Mouse (Mus musculus) hindbrain, embryonic 16.5 days (tissue): Measurements from ENCODE around the gene Celsr1. TPM values are rescaled to one million over a fixed set of nuclear protein-coding genes. Genes with fewer than 3 reads are reported as not detected.

Source experiments
- ATAC-seq: fragments of 200-750 bp; cut with Nextera tagmentation; 2 replicates; pipeline ENCODE4 v1.8.0; 2017; ENCODE audit warnings: moderate TSS enrichment, moderate library complexity
- H3K27ac ChIP-seq: fragments of 300-500 bp; sonication (generic); 2 replicates; pipeline ENCODE4 v1.5.1; 2014; ENCODE audit warnings: low read depth, mild to moderate bottlenecking, control low read depth, low read length, moderate library complexity
- H3K27me3 ChIP-seq: fragments of 300-500 bp; sonication (generic); replicated peaks from 2 replicates; pipeline ENCODE4 v1.6.1; 2014; ENCODE audit warnings: low read length; ENCODE audit not compliant: control insufficient read depth, insufficient read depth
- H3K36me3 ChIP-seq: fragments of 300-500 bp; sonication (generic); 2 replicates; pipeline ENCODE4 v1.6.1; 2014; ENCODE audit warnings: mild to moderate bottlenecking, low read length, moderate library complexity, mixed read lengths; ENCODE audit not compliant: control insufficient read depth, insufficient read depth
- H3K4me1 ChIP-seq: fragments of 300-500 bp; sonication (generic); 2 replicates; pipeline ENCODE4 v1.6.1; 2014; ENCODE audit warnings: low read depth, low read length; ENCODE audit not compliant: control insufficient read depth, insufficient read depth
- H3K4me2 ChIP-seq: fragments of 300-500 bp; sonication (generic); 2 replicates; pipeline ENCODE4 v1.6.1; 2014; ENCODE audit warnings: mild to moderate bottlenecking, low read length, control low read depth, moderate library complexity
- H3K4me3 ChIP-seq: fragments of 300-500 bp; sonication (generic); 2 replicates; pipeline ENCODE4 v1.5.1; 2014; ENCODE audit warnings: mild to moderate bottlenecking, low read length, control low read depth, moderate library complexity
- H3K9ac ChIP-seq: fragments of 300-500 bp; sonication (generic); 2 replicates; pipeline ENCODE4 v1.6.1; 2014; ENCODE audit warnings: low read depth, mild to moderate bottlenecking, control low read depth, low read length, moderate library complexity
- H3K9me3 ChIP-seq: fragments of 300-500 bp; sonication (generic); 2 replicates; pipeline ENCODE4 v1.6.1; 2014; ENCODE audit warnings: mild to moderate bottlenecking, low read length, moderate library complexity; ENCODE audit not compliant: control insufficient read depth
- WGBS: fragments of 180-500 bp; shearing (Covaris S2); extraction: QIAGEN DNeasy Blood & Tissue Kit; methylation state at CpG from one replicate; pipeline ENCODE4 v1.1.7; 2014; 5-methylcytosine and 5-hydroxymethylcytosine counted together
- polyA plus RNA-seq: library from polyadenylated mRNA; unstranded; fragments of >200 nt; fragmentation: Nextera tagmentation; extraction: Ambion mirVana; gene quantifications from 2 replicates; pipeline ENCODE4 v1.2.1, GENCODE M21; 2015

Celsr1 gene
- 0.76 and 1.2 TPM in 2 replicates for polyA plus RNA-seq

DNA sequence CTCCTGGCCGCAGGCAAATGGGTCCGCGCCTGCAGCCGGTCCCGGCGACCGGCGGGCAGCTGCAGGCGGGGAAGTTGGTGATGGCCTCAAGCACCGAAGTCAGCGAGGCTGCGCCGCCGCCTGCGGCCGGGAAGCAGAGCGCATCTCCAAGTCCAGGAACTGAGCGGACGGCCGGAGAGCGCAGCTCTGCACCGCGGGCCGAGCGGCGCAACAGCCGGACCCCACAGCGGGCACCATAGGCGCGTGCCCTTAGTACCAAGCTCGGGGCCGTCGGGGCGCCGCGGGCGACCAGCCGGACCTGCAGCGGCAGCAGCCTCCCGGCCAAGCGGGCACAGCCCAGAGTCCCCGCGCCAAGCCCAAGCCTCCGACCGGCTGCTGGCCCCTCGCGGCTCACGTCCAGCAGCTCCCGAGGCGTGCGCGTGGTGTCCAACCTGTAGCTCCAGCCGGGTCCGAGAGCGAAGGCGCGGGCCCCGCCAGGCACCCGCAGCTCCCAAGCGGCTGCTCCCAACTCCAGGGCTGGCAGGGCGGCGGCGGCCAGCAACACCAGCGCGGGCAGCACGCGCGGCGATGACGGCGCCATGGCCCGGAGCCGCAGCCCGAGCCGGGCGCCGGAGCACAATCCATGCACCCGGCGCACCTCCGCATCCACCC is at the start of gene Celsr1:
Celsr1 (minus strand) TSS at position 587 of the 651 bp plus-strand sequence.
- peaks cover 4% of the 10 kb centered on the region for H3K9me3 ChIP-seq
- peak within 1 kb of the TSS; percentile 59 for H3K9ac ChIP-seq
- peaks cover 30% of the 10 kb centered on the region for H3K27me3 ChIP-seq
- peak within 1 kb of the TSS; percentile 83 for H3K4me2 ChIP-seq
- H3K36me3 ChIP-seq = no peaks in the 10 kb centered on the region; the same call in none of the 2 replicates
- ATAC-seq = peak; percentile 57
- peak within 1 kb of the TSS; percentile 54 for H3K4me3 ChIP-seq
- WGBS = under 1% methylated on average over 69 of the region's 80 CpGs
- H3K4me1 ChIP-seq = peaks cover 22% of the 10 kb centered on the region
- peak within 1 kb of the TSS; percentile 56 for H3K27ac ChIP-seq

- Histone ChIP-seq H3K4me3 (no peak overlapping the region), H3K4me2 (no peak overlapping the region), H3K27me3 (no peaks in the 10 kb centered on the region), H3K9ac (no peak overlapping the region; the same call in 1 of the 2 replicates), H3K36me3 (no peaks in the 10 kb centered on the region), H3K9me3 (no peaks in the 10 kb centered on the region), H3K4me1 (peaks cover 69% of the 10 kb centered on the region), H3K27ac (peak overlapping the region; percentile 29; the same call in 1 of the 2 replicates)
- ATAC-seq = no peak
- 34% methylated on average over 6 of the region's 6 CpGs for WGBS
Observed at GRCm38 (mm10) chr15:86083261-86083741, 49.7 kb upstream of the Celsr1 start.

DNA sequence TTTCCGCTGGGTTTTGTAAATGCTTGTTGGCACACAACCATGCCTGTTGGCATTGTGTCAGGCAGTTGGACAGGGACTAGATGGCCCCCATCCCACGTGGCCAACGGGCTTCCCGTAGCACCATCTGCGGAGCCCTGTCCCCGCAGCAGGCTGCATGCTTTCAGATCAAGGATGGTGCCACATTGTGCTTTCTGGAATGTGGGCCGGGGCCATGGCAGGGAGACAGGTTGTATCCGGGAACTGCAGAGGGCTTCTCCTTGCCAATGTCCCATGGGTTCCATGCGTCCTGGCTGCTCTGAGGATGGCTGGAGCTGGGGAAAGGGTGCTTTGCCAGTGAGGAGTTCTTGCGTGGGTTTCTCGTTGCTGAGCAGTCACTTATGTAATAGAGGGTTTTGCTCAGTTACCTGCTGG is 49.0 kb upstream of the Celsr1 start:
- no peaks in the 10 kb centered on the region for H3K36me3 ChIP-seq
- H3K27me3 ChIP-seq = no peaks in the 10 kb centered on the region
- H3K4me1 ChIP-seq = peaks cover 62% of the 10 kb centered on the region
- ATAC-seq = no peak
- no peak overlapping the region for H3K4me2 ChIP-seq
- H3K27ac ChIP-seq = no peak overlapping the region
- H3K9ac ChIP-seq = no peak overlapping the region
- H3K4me3 ChIP-seq = no peak overlapping the region
- no peaks in the 10 kb centered on the region for H3K9me3 ChIP-seq
- 65% methylated on average over 11 of the region's 11 CpGs for WGBS

DNA sequence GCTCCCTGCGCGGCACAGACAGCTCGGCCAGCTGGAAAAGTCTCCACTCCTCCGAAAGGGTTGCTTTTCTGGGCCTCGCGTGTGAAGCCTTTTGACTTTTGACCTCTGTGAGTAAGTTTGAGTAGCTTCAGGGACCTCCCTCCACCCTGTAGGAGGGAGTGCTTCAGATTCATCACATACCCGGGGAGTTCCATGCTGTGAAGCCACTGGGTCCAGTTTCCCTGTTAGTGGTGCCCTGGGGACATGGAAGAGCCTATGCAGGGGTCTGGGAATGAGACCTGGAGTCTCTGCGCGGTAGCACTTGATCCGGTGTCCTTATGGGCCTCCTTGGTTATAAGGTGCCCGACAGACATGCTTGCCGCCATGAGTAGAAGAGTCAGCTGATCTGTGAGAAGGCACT is 48.1 kb upstream of the Celsr1 start:
- no peak overlapping the region for H3K27ac ChIP-seq
- no peaks in the 10 kb centered on the region for H3K27me3 ChIP-seq
- no peak for ATAC-seq
- 48% methylated on average over 12 of the region's 12 CpGs for WGBS
- H3K4me3 ChIP-seq = no peak overlapping the region
- H3K4me2 ChIP-seq = no peak overlapping the region
- no peaks in the 10 kb centered on the region for H3K9me3 ChIP-seq
- H3K9ac ChIP-seq = no peak overlapping the region
- peaks cover 53% of the 10 kb centered on the region for H3K4me1 ChIP-seq
- no peaks in the 10 kb centered on the region for H3K36me3 ChIP-seq

DNA sequence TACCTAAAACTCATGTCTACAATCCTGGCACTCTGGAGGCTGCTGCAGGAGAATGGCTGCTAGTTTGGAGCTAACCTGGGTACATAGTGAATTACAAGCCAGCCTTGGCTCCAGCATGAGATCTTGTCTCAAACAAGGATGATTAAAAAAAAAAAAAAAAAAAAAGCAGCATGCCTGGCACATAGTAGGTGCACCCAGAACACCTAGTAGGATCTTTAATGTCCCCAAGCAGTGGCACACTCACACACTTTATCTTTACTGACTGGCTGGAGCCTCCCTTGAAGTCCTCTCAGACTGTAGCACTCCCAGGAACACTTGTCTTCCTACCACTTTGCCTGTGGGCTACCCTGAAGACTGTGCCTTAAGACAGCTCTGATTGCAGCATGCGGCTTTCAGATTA is 46.8 kb upstream of the Celsr1 start:
- no peaks in the 10 kb centered on the region for H3K27me3 ChIP-seq
- no peak overlapping the region for H3K4me2 ChIP-seq
- H3K27ac ChIP-seq = no peak overlapping the region
- 90% methylated on average over 1 of the region's 1 CpGs for WGBS
- no peaks in the 10 kb centered on the region for H3K36me3 ChIP-seq
- ATAC-seq = no peak
- H3K4me3 ChIP-seq = no peak overlapping the region
- peaks cover 42% of the 10 kb centered on the region for H3K4me1 ChIP-seq
- no peaks in the 10 kb centered on the region for H3K9me3 ChIP-seq
- no peak overlapping the region for H3K9ac ChIP-seq

DNA sequence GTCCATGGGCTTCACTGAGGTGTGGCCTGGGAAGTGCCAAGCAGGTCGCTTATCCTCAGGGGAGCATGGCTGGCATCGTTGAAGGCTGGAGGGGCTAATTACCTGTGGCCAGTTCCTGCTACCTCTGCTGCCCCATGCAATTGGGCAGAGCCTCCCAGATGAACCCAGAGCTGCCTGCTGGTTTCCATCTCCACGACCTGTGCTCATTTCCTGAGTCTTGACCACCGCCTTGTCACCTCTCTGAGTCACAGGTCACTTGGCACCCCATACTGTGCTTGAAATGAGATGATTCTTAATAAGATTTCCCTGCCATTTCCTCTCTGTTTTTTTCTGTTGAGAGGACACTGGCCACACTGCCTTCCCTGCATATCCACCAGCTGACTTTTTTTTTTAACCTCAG is 46.3 kb upstream of the Celsr1 start:
- peaks cover 37% of the 10 kb centered on the region for H3K4me1 ChIP-seq
- H3K9me3 ChIP-seq = no peaks in the 10 kb centered on the region
- H3K4me2 ChIP-seq = no peak overlapping the region
- WGBS = 77% methylated on average over 4 of the region's 4 CpGs
- H3K36me3 ChIP-seq = no peaks in the 10 kb centered on the region
- H3K9ac ChIP-seq = no peak overlapping the region
- ATAC-seq = no peak
- H3K27me3 ChIP-seq = no peaks in the 10 kb centered on the region
- no peak overlapping the region for H3K27ac ChIP-seq
- H3K4me3 ChIP-seq = no peak overlapping the region

GRCm38 (mm10) chr15:86079467-86079866 is 45.9 kb upstream of the Celsr1 start:
- H3K4me1 ChIP-seq = peaks cover 33% of the 10 kb centered on the region
- no peaks in the 10 kb centered on the region for H3K27me3 ChIP-seq
- no peaks in the 10 kb centered on the region for H3K36me3 ChIP-seq
- no peak overlapping the region for H3K4me2 ChIP-seq
- no peak overlapping the region for H3K4me3 ChIP-seq
- H3K9me3 ChIP-seq = no peaks in the 10 kb centered on the region
- no peak for ATAC-seq
- no peak overlapping the region for H3K27ac ChIP-seq
- H3K9ac ChIP-seq = no peak overlapping the region
- 68% methylated on average over 5 of the region's 5 CpGs for WGBS

DNA sequence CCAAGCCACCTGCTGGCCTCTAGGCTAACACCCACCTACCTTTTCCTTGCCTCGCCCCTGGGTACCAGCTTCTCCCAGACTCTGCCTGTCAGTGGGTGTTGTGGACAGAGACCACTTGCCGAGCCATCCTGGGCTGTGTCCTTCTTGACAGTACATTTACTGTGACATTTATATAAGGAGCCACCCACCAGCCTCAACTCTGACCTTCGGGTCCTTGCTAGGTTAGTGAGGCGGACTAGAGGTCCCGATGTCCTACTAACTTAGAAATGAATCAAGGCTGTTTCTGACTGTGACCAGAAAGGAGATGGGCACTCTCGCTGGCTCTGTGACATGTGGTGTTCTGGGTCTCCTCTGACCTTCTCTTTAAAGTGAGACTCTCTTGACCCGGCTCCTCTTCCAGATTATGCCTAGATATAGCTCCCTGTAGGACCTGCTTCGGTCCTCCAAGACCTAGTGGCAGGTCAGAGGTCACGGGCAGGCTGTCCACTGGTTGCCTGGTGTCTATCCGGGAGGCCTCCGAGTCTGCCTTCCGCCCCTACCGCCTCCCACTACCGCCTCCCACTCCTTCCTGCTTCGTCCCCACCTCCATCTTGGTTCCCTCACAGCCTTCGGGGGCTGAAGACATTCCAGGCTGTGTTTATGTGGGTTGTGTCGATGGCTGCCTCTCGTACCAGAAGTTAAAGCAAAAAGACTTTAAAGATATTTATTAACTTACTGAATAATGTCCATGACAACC is 45.1 kb upstream of the Celsr1 start:
- Histone ChIP-seq H3K9me3 (no peaks in the 10 kb centered on the region), H3K36me3 (no peaks in the 10 kb centered on the region), H3K27ac (no peak overlapping the region), H3K4me2 (no peak overlapping the region), H3K4me3 (no peak overlapping the region), H3K9ac (no peak overlapping the region), H3K4me1 (peaks cover 27% of the 10 kb centered on the region), H3K27me3 (no peaks in the 10 kb centered on the region)
- ATAC-seq = no peak
- WGBS = 73% methylated on average over 18 of the region's 18 CpGs

DNA sequence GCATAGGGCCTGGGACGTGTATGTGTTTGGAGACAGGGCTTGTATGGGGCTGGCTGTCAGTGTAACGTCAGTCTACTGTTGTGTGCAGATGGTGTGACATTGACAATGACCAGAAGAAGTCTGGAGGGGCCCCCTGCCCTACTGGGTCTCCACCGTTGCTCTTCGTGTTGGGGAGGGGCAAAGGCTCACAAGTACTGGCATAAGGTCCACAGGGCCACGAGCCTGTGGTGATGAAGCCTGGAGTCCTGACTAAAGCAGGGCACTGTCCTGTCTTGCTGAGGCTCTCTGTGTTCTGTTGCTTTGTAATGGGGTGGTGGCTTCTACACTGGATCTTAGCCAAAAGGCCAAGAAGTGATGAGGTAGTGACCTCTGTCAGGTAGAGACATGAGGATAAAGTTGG is 44.4 kb upstream of the Celsr1 start:
- Histone ChIP-seq H3K27me3 (no peaks in the 10 kb centered on the region), H3K4me3 (no peak overlapping the region), H3K4me1 (peaks cover 20% of the 10 kb centered on the region), H3K9me3 (no peaks in the 10 kb centered on the region), H3K9ac (no peak overlapping the region), H3K4me2 (no peak overlapping the region), H3K27ac (no peak overlapping the region), H3K36me3 (no peaks in the 10 kb centered on the region)
- ATAC-seq = no peak
- 69% methylated on average over 5 of the region's 5 CpGs for WGBS
